Mouse (Mus musculus) bone marrow macrophage, adult 2 months (primary cell): ENCODE measurements around the gene Hydin. TPM values are rescaled to one million over a fixed set of nuclear protein-coding genes. Genes with fewer than 3 reads are reported as not detected.

Experiments
- H3K27ac ChIP-seq: 2 replicates; pipeline ENCODE4 v1.5.1; 2012; ENCODE audit warnings: low read depth, low read length; ENCODE audit not compliant: insufficient read depth
- H3K4me1 ChIP-seq: 2 replicates; pipeline ENCODE4 v1.6.1; 2012; ENCODE audit warnings: low read length; ENCODE audit not compliant: control insufficient read depth, insufficient read depth
- H3K4me3 ChIP-seq: 2 replicates; pipeline ENCODE4 v1.5.1; 2012; ENCODE audit warnings: mild to moderate bottlenecking, low read length, moderate library complexity; ENCODE audit not compliant: insufficient read depth
- CTCF ChIP-seq: IDR thresholded peaks from 2 replicates; pipeline ENCODE4 v1.5.1; 2012; ENCODE audit warnings: low read depth, mild to moderate bottlenecking, low read length, moderate library complexity
- POLR2A ChIP-seq: IDR thresholded peaks from 2 replicates; pipeline ENCODE4 v1.6.1; 2012; ENCODE audit warnings: mild to moderate bottlenecking, low read depth, low read length, borderline replicate concordance
- polyA plus RNA-seq: library from polyadenylated mRNA; stranded (reverse); fragments of >200 nt; gene quantifications from 2 replicates; pipeline ENCODE4 v1.2.4, GENCODE M21; 2012; ENCODE audit not compliant: missing spikeins, insufficient read depth, insufficient read length

Hydin gene
- polyA plus RNA-seq, 1 experiment = 0.32 TPM

- TF ChIP-seq POLR2A (no peak), CTCF (no peak)
- no peaks in the 10 kb centered on the region for H3K4me1 ChIP-seq
- no peak overlapping the region for H3K27ac ChIP-seq
- H3K4me3 ChIP-seq = no peak overlapping the region
Measured at GRCm38 (mm10) chr8:110419711-110420110, 152.9 kb downstream of the Hydin start.

- no peaks in the 10 kb centered on the region for H3K4me1 ChIP-seq
- H3K27ac ChIP-seq = no peak overlapping the region
- TF ChIP-seq CTCF (no peak), POLR2A (no peak)
- no peak overlapping the region for H3K4me3 ChIP-seq
Measured at GRCm38 (mm10) chr8:110420221-110420620, 153.4 kb downstream of the Hydin start.

- H3K27ac ChIP-seq = no peak overlapping the region
- H3K4me3 ChIP-seq = no peak overlapping the region
- TF ChIP-seq POLR2A (no peak), CTCF (no peak)
- no peaks in the 10 kb centered on the region for H3K4me1 ChIP-seq
Measured at GRCm38 (mm10) chr8:110424146-110424545, 157.4 kb downstream of the Hydin start.

- Histone ChIP-seq H3K27ac (no peak overlapping the region), H3K4me1 (no peaks in the 10 kb centered on the region), H3K4me3 (no peak overlapping the region)
- TF ChIP-seq CTCF = no peak
- TF ChIP-seq POLR2A = no peak
Measured at GRCm38 (mm10) chr8:110431340-110431739, 164.6 kb downstream of the Hydin start.

GRCm38 (mm10) chr8:110440528-110440927 lies 173.8 kb downstream of the Hydin start:
- Histone ChIP-seq H3K27ac (no peak overlapping the region), H3K4me1 (no peaks in the 10 kb centered on the region), H3K4me3 (no peak overlapping the region)
- TF ChIP-seq POLR2A = no peak

GRCm38 (mm10) chr8:110444276-110444675 lies 177.5 kb downstream of the Hydin start:
- TF ChIP-seq POLR2A = no peak
- no peak for TF ChIP-seq CTCF
- Histone ChIP-seq H3K27ac (no peak overlapping the region), H3K4me1 (no peaks in the 10 kb centered on the region), H3K4me3 (no peak overlapping the region)

DNA sequence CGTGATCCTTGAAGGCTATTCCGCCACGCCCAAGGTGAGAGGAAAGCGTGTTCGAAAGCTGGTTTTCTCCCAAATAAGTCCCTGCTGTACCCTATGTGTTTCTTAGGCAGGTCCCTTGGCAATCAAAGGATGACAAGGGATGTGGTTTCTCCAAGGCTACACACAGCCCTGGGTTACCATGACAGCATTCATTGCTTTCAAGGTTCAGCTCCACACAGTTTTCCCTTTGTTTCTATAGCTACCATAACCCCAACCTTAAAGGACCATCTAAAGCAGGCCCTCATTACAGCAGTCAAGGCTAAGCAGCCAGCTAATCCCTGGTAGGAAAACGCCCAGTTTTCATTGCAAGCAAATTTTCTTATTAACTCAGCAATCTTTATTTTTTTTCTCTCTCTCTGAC lies 183.7 kb downstream of the Hydin start:
- no peak overlapping the region for H3K4me3 ChIP-seq
- no peaks in the 10 kb centered on the region for H3K4me1 ChIP-seq
- H3K27ac ChIP-seq = no peak overlapping the region
- TF ChIP-seq CTCF (no peak), POLR2A (no peak)

- TF ChIP-seq POLR2A (no peak), CTCF (no peak)
- H3K4me1 ChIP-seq = no peaks in the 10 kb centered on the region
- H3K27ac ChIP-seq = no peak overlapping the region
- H3K4me3 ChIP-seq = no peak overlapping the region
Measured at GRCm38 (mm10) chr8:110454466-110454865, 187.7 kb downstream of the Hydin start.

DNA sequence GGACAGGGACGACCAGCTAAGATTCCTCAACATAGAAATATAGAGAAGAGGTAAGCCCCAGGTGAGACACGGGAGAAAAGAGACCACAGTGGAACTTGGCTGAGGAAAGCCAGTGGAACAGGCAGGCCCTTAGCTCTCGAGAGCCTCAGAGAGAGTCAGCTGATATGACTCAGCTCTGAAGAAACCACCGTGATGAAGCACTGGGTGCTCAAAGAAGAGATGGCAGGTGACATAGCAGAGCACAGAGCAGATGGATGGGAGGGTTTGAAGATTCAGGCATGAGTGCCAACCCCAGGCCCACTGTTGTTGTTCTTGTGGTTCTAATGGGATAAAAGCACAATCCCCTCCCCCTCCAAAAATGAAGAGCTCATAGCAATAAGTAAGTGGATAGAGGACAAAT lies 190.6 kb downstream of the Hydin start:
- H3K27ac ChIP-seq = no peak overlapping the region
- TF ChIP-seq CTCF (no peak), POLR2A (no peak)
- H3K4me3 ChIP-seq = no peak overlapping the region
- peaks cover 1% of the 10 kb centered on the region; the same call in 1 of the 2 replicates for H3K4me1 ChIP-seq

DNA sequence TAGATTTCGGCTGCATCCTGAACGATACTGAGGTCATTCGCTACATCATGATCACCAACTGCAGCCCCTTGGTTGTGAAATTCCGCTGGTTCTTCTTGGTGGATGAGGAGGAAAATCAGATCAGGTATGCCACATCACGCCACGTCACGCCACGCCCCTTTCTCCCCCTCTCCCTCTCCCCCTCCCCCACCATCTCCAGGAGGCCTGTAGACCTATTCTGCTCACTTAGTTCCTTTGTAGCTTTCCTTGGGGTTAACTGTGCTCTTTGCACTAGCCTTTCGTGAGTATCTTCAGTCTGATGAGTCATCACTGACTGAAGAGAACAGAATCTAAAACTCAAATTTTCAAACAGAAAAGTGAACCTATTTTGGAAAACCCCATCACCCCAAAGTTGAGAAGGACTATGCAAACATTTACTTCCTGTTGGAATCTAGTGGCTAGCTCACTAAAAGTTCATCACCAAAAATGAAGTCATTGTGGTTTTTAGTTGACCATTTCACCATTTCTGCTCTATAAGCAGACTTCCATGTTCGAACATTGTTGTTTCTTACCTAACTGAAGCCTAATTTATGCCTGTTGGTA lies 195.9 kb downstream of the Hydin start:
- TF ChIP-seq POLR2A (no peak), CTCF (no peak)
- Histone ChIP-seq H3K4me3 (no peak overlapping the region), H3K27ac (0 out of 2 replicates have a peak overlapping the region, but pooled peaks have one; percentile 4), H3K4me1 (peaks cover 4% of the 10 kb centered on the region; the same call in 1 of the 2 replicates)

DNA sequence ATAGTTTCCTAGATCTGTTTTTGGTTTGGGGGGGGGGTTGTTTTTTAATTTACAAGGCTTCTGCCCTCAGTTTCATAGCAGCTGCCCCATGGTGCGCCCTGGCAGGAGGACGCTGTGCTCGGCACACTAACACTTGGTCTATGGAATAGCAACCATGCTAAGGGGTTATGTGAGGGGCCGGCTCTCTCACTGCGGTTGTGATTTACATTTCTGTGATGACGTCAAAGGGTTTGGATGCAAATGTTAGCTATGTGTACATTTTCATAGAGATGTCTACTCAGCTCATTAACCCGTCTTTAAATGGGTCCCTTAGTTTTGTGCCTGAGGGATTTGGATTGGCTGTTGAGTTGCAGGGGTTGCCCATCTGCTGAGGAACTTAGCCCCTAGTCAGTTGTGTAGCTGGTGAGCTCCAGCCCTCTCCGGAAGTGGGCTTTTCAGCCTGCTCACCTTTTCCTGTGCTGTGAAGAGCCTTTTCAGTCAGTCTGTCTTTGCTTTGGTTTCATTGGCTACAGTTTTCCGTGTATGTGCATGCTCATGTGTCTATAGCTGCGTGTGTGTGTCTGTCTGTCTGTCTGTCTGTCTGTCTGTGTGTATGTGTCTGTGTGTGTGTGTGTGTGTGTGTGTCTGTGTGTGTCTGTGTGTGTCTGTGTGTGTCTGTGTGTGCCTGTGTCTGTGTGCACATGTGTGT lies 197.1 kb downstream of the Hydin start:
- Histone ChIP-seq H3K4me3 (no peak overlapping the region), H3K27ac (no peak overlapping the region), H3K4me1 (peaks cover 4% of the 10 kb centered on the region; the same call in 1 of the 2 replicates)
- TF ChIP-seq CTCF (no peak), POLR2A (no peak)
